Mouse (Mus musculus) C2C12 (cell line): ENCODE results near the gene Vkorc1l1.

Experiments used
- CEBPB ChIP-seq: IDR thresholded peaks from one replicate; pipeline ENCODE4 v1.6.1; 2011; ENCODE audit warnings: low read depth, mild to moderate bottlenecking, control low read depth, moderate library complexity
- CTCF ChIP-seq: IDR thresholded peaks from one replicate; pipeline ENCODE4 v1.5.1; 2011; ENCODE audit not compliant: control insufficient read depth, insufficient read depth, insufficient read length
- MYOD1 ChIP-seq: IDR thresholded peaks from one replicate; pipeline ENCODE4 v1.6.1; 2011; ENCODE audit warnings: low read depth; ENCODE audit not compliant: control insufficient read depth, insufficient read length
- MYOG ChIP-seq: IDR thresholded peaks from one replicate; pipeline ENCODE4 v1.6.1; 2011; ENCODE audit not compliant: control insufficient read depth, insufficient read length; ENCODE audit errors: extremely low read depth
- USF1 ChIP-seq: IDR thresholded peaks from one replicate; pipeline ENCODE4 v1.6.1; 2011; ENCODE audit warnings: low read depth, mild to moderate bottlenecking, control low read depth, moderate library complexity

GRCm38 (mm10) chr5:129968417-129968816 is 26.6 kb downstream of the Vkorc1l1 start:
- TF ChIP-seq CTCF: no peak
- no peak for TF ChIP-seq USF1
- no peak for TF ChIP-seq MYOD1
- TF ChIP-seq MYOG: no peak
- no peak for TF ChIP-seq CEBPB
